Mouse (Mus musculus): ENCODE results near the gene Dnase2a. TPM values are rescaled to one million over a fixed set of nuclear protein-coding genes. Genes with fewer than 3 reads are reported as not detected.

The Dnase2a gene
- polyA plus RNA-seq, 1 experiment from 2014 or later: 10.1 TPM

DNA sequence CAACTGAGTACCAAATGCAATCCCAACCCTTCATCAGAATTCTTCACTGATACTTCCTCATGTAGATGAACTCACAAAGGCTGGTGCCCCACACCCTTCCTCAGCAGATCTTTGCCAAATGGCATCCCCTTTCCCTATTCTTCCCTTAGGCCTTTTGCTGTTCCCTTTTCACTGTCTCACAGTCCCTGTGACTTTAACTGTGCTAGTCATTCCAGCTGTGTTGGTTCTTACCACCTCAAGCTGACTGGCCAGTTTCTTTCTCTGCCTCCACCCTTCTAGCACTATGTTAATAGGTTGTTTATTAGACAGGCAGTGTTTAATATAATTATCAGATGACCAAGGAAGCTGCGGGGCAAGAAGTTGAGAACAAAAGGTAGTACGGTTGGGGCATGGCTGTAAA, 60.3 kb downstream of the Dnase2a start:
- WGBS: 35% methylated on average over 2 of the region's 2 CpGs
- Histone ChIP-seq H3K9me3 (no peaks in the 10 kb centered on the region), H3K27ac (replicated peaks) (peak overlapping the region; percentile 97), H3K27me3 (replicated peaks; ENCODE audit: low read depth, poor library complexity, severe bottlenecking) (no peaks in the 10 kb centered on the region), H3K4me1 (peaks cover 62% of the 10 kb centered on the region), H3K4me3 (peak overlapping the region; percentile 80), H3K36me3 (replicated peaks) (peaks cover 39% of the 10 kb centered on the region)
- no peak for DNase-seq (ENCODE audit: low spot score)

DNA sequence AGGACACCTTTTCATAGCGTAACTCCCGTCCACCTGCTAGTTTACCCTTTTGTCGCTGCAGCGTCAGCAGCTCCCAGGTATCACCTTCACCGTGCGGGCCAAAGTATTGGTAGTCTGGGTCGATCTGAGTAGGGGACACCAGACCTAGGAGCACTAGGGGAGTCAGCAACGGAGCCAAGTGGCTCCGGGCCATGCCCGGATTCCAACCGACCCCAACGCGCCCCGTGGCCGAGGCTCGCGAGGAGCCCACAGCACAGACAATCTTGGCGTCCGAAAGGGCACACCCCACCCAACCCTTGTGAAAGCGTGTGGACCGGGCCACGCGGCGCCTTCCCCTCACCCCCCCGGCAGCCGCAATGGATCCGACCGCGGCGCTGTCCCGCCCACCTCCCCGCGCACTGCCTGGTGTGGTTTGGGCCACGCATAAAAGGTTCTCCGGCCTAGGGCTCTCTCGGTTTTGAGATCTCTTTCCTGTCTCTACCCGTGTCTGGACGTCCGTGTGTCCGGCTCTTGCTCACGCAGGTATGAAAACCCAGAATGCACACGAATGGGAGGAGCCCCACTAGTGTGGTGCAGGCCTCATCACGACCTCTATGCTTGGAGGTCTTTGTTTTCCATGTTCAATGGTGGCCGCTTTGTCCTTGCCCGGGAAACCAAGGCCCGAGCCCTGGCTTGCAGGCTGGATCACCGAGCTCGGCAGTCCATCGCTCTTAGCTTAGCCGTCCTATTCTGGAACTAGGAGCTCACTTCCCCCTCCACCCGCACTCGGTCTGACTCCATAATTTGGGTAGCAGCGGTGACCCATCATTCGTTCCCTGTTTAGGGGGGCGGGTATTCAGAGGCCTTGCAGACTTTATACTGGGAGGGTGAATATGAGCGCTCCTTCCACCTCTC, 61.1 kb downstream of the Dnase2a start, which contains the start of the genes Gm49661, Prdx2 and Rnaseh2a:
Gene Gm49661 (minus strand): TSS at position 193 of the 894 bp plus-strand sequence.
Gene Prdx2 (plus strand): TSS at position 347 of the 894 bp plus-strand sequence.
Gene Rnaseh2a (minus strand): TSS at position 527 of the 894 bp plus-strand sequence.
- H3K27ac ChIP-seq (replicated peaks): peak within 1 kb of the TSS; percentile 97
- H3K27me3 ChIP-seq (replicated peaks; ENCODE audit: low read depth, poor library complexity, severe bottlenecking): no peaks in the 10 kb centered on the region
- no peaks in the 10 kb centered on the region for H3K9me3 ChIP-seq
- peaks cover 41% of the 10 kb centered on the region for H3K36me3 ChIP-seq (replicated peaks)
- peaks cover 62% of the 10 kb centered on the region for H3K4me1 ChIP-seq
- peak; percentile 90 for DNase-seq (ENCODE audit: low spot score)
- WGBS: under 1% methylated on average over 56 of the region's 56 CpGs
- H3K4me3 ChIP-seq: peak within 1 kb of the TSS; percentile 80

DNA sequence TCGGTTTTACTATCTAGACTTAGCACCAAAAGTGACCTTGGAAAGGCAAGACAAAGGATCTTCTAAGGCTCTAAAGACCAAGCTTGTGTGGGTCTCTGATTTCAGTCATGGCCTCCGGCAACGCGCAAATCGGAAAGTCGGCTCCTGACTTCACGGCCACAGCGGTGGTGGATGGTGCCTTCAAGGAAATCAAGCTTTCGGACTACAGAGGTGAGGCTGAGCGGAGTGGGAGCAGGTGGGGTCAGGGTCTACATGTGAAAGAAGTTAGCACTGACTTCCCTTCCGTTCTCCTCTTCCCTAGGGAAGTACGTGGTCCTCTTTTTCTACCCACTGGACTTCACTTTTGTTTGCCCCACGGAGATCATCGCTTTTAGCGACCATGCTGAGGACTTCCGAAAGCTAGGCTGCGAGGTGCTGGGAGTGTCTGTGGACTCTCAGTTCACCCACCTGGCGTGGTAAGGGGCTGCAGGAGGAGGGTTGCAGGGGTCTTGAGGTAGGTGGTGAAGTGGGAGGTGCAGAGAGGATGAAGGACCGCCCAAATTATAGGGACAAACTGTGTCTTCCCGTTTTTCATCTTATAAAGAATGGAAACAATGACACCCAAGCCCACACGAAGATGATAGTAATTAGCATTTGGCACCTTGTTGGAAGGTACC, 61.9 kb downstream of the Dnase2a start:
- H3K4me1 ChIP-seq: peaks cover 62% of the 10 kb centered on the region
- H3K27ac ChIP-seq (replicated peaks): peak overlapping the region; percentile 97
- DNase-seq (ENCODE audit: low spot score): peak; percentile 56
- H3K27me3 ChIP-seq (replicated peaks; ENCODE audit: low read depth, poor library complexity, severe bottlenecking): no peaks in the 10 kb centered on the region
- 12% methylated on average over 21 of the region's 21 CpGs for WGBS
- no peaks in the 10 kb centered on the region for H3K9me3 ChIP-seq
- H3K4me3 ChIP-seq: peak overlapping the region; percentile 80
- peaks cover 49% of the 10 kb centered on the region for H3K36me3 ChIP-seq (replicated peaks)

DNA sequence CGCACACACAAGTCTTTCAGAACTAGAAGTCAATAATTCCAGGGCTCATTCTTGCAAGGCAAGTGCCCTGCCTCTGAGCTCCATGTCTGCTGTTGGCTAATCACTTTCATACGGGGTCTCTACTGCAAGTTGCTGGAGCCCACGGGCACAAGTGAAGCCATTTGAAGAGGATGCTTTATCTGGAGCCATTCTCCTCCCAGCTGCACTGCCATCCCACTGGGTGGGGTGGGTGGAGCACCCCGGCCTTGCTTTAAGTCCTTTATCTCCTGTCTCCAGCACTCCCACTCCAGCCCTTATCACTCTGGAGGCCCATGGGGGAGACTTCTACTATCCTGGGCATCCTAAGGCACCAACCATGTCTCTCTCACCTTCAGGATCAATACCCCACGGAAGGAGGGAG, 62.6 kb downstream of the Dnase2a start:
- Histone ChIP-seq H3K36me3 (replicated peaks) (peaks cover 50% of the 10 kb centered on the region), H3K4me1 (peaks cover 64% of the 10 kb centered on the region), H3K4me3 (peak overlapping the region; percentile 80), H3K27ac (replicated peaks) (peak overlapping the region; percentile 97), H3K27me3 (replicated peaks; ENCODE audit: low read depth, poor library complexity, severe bottlenecking) (no peaks in the 10 kb centered on the region), H3K9me3 (no peaks in the 10 kb centered on the region)
- no peak for DNase-seq (ENCODE audit: low spot score)
- 69% methylated on average over 5 of the region's 5 CpGs for WGBS

Small RNA genes within 50 kb of the gene (microRNA-seq; reads per million reads assigned to microRNA genes)
- gene Gm24197 (not detected), gene Mir7069 (4.3 reads per million, percentile 10 among the genes with 10 or more reads in this experiment)

Other genes with a start within 250 kb of the Dnase2a start
- 140 and 148 TPM in 2 replicates for gene Ier2, start 245.7 kb upstream of the Dnase2a start, polyA plus RNA-seq (2016; fragmentation: Nextera tagmentation; extraction: Ambion mirVana)
- gene Trmt1, start 222.3 kb upstream of the Dnase2a start, polyA plus RNA-seq (2016; fragmentation: Nextera tagmentation; extraction: Ambion mirVana): 69.1 and 71.2 TPM in 2 replicates
- gene Nacc1, start 220.7 kb upstream of the Dnase2a start, polyA plus RNA-seq (2016; fragmentation: Nextera tagmentation; extraction: Ambion mirVana): 30.4 and 30.8 TPM in 2 replicates
- gene Lyl1, start 207.1 kb upstream of the Dnase2a start, polyA plus RNA-seq (2016; fragmentation: Nextera tagmentation; extraction: Ambion mirVana): 4.3 and 5.5 TPM in 2 replicates
- 1.6 and 3.6 TPM in 2 replicates for gene G430095P16Rik, start 185.6 kb upstream of the Dnase2a start, polyA plus RNA-seq (2016; fragmentation: Nextera tagmentation; extraction: Ambion mirVana)
- gene Nfix, start 108.2 kb upstream of the Dnase2a start, polyA plus RNA-seq (2016; fragmentation: Nextera tagmentation; extraction: Ambion mirVana): 0.29 and 0.77 TPM in 2 replicates
- 2.8 and 3.0 TPM in 2 replicates for gene Dand5, start 85.7 kb upstream of the Dnase2a start, polyA plus RNA-seq (2016; fragmentation: Nextera tagmentation; extraction: Ambion mirVana)
- 45.2 and 47.3 TPM in 2 replicates for gene Gadd45gip1, start 77.0 kb upstream of the Dnase2a start, polyA plus RNA-seq (2016; fragmentation: Nextera tagmentation; extraction: Ambion mirVana)
- 112 and 122 TPM in 2 replicates for gene Rad23a, start 67.9 kb upstream of the Dnase2a start, polyA plus RNA-seq (2016; fragmentation: Nextera tagmentation; extraction: Ambion mirVana)
- 758 and 801 TPM in 2 replicates for gene Calr, start 61.6 kb upstream of the Dnase2a start, polyA plus RNA-seq (2016; fragmentation: Nextera tagmentation; extraction: Ambion mirVana)
- 133 and 138 TPM in 2 replicates for gene Farsa, start 51.6 kb upstream of the Dnase2a start, polyA plus RNA-seq (2016; fragmentation: Nextera tagmentation; extraction: Ambion mirVana)
- 77.8 and 83.7 TPM in 2 replicates for gene Syce2, start 36.4 kb upstream of the Dnase2a start, polyA plus RNA-seq (2016; fragmentation: Nextera tagmentation; extraction: Ambion mirVana)
- 49.6 and 51.8 TPM in 2 replicates for gene Gcdh, start 14.6 kb upstream of the Dnase2a start, polyA plus RNA-seq (2016; fragmentation: Nextera tagmentation; extraction: Ambion mirVana)
- 14.5 and 15.6 TPM in 2 replicates for gene Klf1, start 6.6 kb upstream of the Dnase2a start, polyA plus RNA-seq (2016; fragmentation: Nextera tagmentation; extraction: Ambion mirVana)
- 2.3 and 3.4 TPM in 2 replicates for gene Mast1, start 28.8 kb downstream of the Dnase2a start, polyA plus RNA-seq (2016; fragmentation: Nextera tagmentation; extraction: Ambion mirVana)
- 0.36 and 0.91 TPM in 2 replicates for gene Rtbdn, start 38.4 kb downstream of the Dnase2a start, polyA plus RNA-seq (2016; fragmentation: Nextera tagmentation; extraction: Ambion mirVana)
- gene Gm49661, start 60.9 kb downstream of the Dnase2a start, polyA plus RNA-seq (2016; fragmentation: Nextera tagmentation; extraction: Ambion mirVana): not detected in 2 replicates
- gene Prdx2, start 61.0 kb downstream of the Dnase2a start, polyA plus RNA-seq (2016; fragmentation: Nextera tagmentation; extraction: Ambion mirVana): 1,193 and 1,272 TPM in 2 replicates
- gene Rnaseh2a, start 61.2 kb downstream of the Dnase2a start, polyA plus RNA-seq (2016; fragmentation: Nextera tagmentation; extraction: Ambion mirVana): 147 and 148 TPM in 2 replicates
- gene Junb, start 70.2 kb downstream of the Dnase2a start, polyA plus RNA-seq (2016; fragmentation: Nextera tagmentation; extraction: Ambion mirVana): 6.6 and 6.7 TPM in 2 replicates
- 19.5 and 20.0 TPM in 2 replicates for gene Hook2, start 82.0 kb downstream of the Dnase2a start, polyA plus RNA-seq (2016; fragmentation: Nextera tagmentation; extraction: Ambion mirVana)
- gene Best2, start 106.0 kb downstream of the Dnase2a start, polyA plus RNA-seq (2016; fragmentation: Nextera tagmentation; extraction: Ambion mirVana): 0.08 TPM in 1 of 2 replicates, not detected in the other
- 157 TPM in 2 replicates for gene Asna1, start 116.7 kb downstream of the Dnase2a start, polyA plus RNA-seq (2016; fragmentation: Nextera tagmentation; extraction: Ambion mirVana)
- 154 and 157 TPM in 2 replicates for gene Trir, start 118.3 kb downstream of the Dnase2a start, polyA plus RNA-seq (2016; fragmentation: Nextera tagmentation; extraction: Ambion mirVana)
- gene Tnpo2, start 128.4 kb downstream of the Dnase2a start, polyA plus RNA-seq (2016; fragmentation: Nextera tagmentation; extraction: Ambion mirVana): 31.2 and 31.5 TPM in 2 replicates
- 21.4 and 25.1 TPM in 2 replicates for gene Fbxw9, start 151.5 kb downstream of the Dnase2a start, polyA plus RNA-seq (2016; fragmentation: Nextera tagmentation; extraction: Ambion mirVana)
- gene Gm5741, start 159.4 kb downstream of the Dnase2a start, polyA plus RNA-seq (2016; fragmentation: Nextera tagmentation; extraction: Ambion mirVana): not detected in 2 replicates
- 70.5 and 74.5 TPM in 2 replicates for gene Dhps, start 163.2 kb downstream of the Dnase2a start, polyA plus RNA-seq (2016; fragmentation: Nextera tagmentation; extraction: Ambion mirVana)
- gene Wdr83os, start 172.2 kb downstream of the Dnase2a start, polyA plus RNA-seq (2016; fragmentation: Nextera tagmentation; extraction: Ambion mirVana): 126 and 127 TPM in 2 replicates
- 64.3 and 65.8 TPM in 2 replicates for gene Wdr83, start 172.7 kb downstream of the Dnase2a start, polyA plus RNA-seq (2016; fragmentation: Nextera tagmentation; extraction: Ambion mirVana)
- 26.1 and 27.2 TPM in 2 replicates for gene Man2b1, start 174.7 kb downstream of the Dnase2a start, polyA plus RNA-seq (2016; fragmentation: Nextera tagmentation; extraction: Ambion mirVana)
- gene Zfp791, start 214.5 kb downstream of the Dnase2a start, polyA plus RNA-seq (2016; fragmentation: Nextera tagmentation; extraction: Ambion mirVana): 1.6 and 1.9 TPM in 2 replicates
- gene Cks1brt, start 243.4 kb downstream of the Dnase2a start, polyA plus RNA-seq (2016; fragmentation: Nextera tagmentation; extraction: Ambion mirVana): not detected in 2 replicates

Measured in embryonic facial prominence, embryonic 10.5 days (tissue).